Mouse (Mus musculus): ENCODE results near the gene 3425401B19Rik.

GRCm38 (mm10) chr14:32681603-32682002 lies 3.5 kb downstream of the 3425401B19Rik start:
- TF ChIP-seq CTCF (IDR thresholded peaks at IDR 0.05; ENCODE audit: low read depth) (no peak), EP300 (IDR thresholded peaks at IDR 0.05; ENCODE audit: low read depth) (no peak)

Data from liver, embryonic 14.5 days (tissue).